Mouse (Mus musculus): ENCODE data around the gene Ncf2. TPM values are rescaled to one million over a fixed set of nuclear protein-coding genes. Genes with fewer than 3 reads are reported as not detected.

Gene Ncf2
- total and polyA plus RNA-seq, 2 experiments from 2014 or later, result 1.8 to 3.7 TPM

GRCm38 (mm10) chr1:152795688-152796255 lies 4.2 kb upstream of the Ncf2 start:
- no peak overlapping the region for H3K9ac ChIP-seq (replicated peaks; ENCODE audit: low read length)
- H3K9me3 ChIP-seq (ENCODE audit: low read length), result no peaks in the 10 kb centered on the region
- ATAC-seq, result no peak
- no peak overlapping the region for H3K27ac ChIP-seq
- no peak for DNase-seq (ENCODE audit: low spot score)
- no peaks in the 10 kb centered on the region for H3K27me3 ChIP-seq (ENCODE audit: insufficient read depth, low read length)
- TF ChIP-seq CTCF (IDR thresholded peaks at IDR 0.05; ENCODE audit: low read depth), result no peak
- WGBS, result 66% methylated on average over 8 of the region's 8 CpGs
- no peaks in the 10 kb centered on the region for H3K36me3 ChIP-seq (ENCODE audit: insufficient read depth, low read length)
- H3K4me3 ChIP-seq (ENCODE audit: low read length), result no peak overlapping the region
- H3K4me1 ChIP-seq (ENCODE audit: insufficient read depth, low read length), result no peaks in the 10 kb centered on the region
- no peak overlapping the region for H3K4me2 ChIP-seq (ENCODE audit: low read depth, low read length)

- H3K27ac ChIP-seq, result no peak overlapping the region
- H3K27me3 ChIP-seq (ENCODE audit: insufficient read depth, low read length), result no peaks in the 10 kb centered on the region
- 82% methylated on average over 8 of the region's 8 CpGs for WGBS
- no peaks in the 10 kb centered on the region for H3K9me3 ChIP-seq (ENCODE audit: low read length)
- no peaks in the 10 kb centered on the region for H3K36me3 ChIP-seq (ENCODE audit: insufficient read depth, low read length)
- H3K4me2 ChIP-seq (ENCODE audit: low read depth, low read length), result no peak overlapping the region
- ATAC-seq (no peak), DNase-seq (ENCODE audit: low spot score) (no peak)
- TF ChIP-seq CTCF (IDR thresholded peaks at IDR 0.05; ENCODE audit: low read depth), result no peak
- no peak overlapping the region for H3K4me3 ChIP-seq (ENCODE audit: low read length)
- H3K4me1 ChIP-seq (ENCODE audit: insufficient read depth, low read length), result no peaks in the 10 kb centered on the region
- H3K9ac ChIP-seq (replicated peaks; ENCODE audit: low read length), result no peak overlapping the region
Measured at GRCm38 (mm10) chr1:152796683-152797263, 3.2 kb upstream of the Ncf2 start.

GRCm38 (mm10) chr1:152798125-152798524 lies 1.9 kb upstream of the Ncf2 start:
- Histone ChIP-seq H3K27ac (no peak overlapping the region), H3K27me3 (ENCODE audit: insufficient read depth, low read length) (no peaks in the 10 kb centered on the region), H3K4me2 (ENCODE audit: low read depth, low read length) (no peak overlapping the region), H3K9ac (replicated peaks; ENCODE audit: low read length) (no peak overlapping the region), H3K4me3 (ENCODE audit: low read length) (no peak overlapping the region), H3K36me3 (ENCODE audit: insufficient read depth, low read length) (no peaks in the 10 kb centered on the region), H3K4me1 (ENCODE audit: insufficient read depth, low read length) (no peaks in the 10 kb centered on the region), H3K9me3 (ENCODE audit: low read length) (no peaks in the 10 kb centered on the region)
- DNase-seq (ENCODE audit: low spot score) (no peak), ATAC-seq (no peak)
- 76% methylated on average over 8 of the region's 9 CpGs for WGBS
- TF ChIP-seq CTCF (IDR thresholded peaks at IDR 0.05; ENCODE audit: low read depth), result no peak

DNA sequence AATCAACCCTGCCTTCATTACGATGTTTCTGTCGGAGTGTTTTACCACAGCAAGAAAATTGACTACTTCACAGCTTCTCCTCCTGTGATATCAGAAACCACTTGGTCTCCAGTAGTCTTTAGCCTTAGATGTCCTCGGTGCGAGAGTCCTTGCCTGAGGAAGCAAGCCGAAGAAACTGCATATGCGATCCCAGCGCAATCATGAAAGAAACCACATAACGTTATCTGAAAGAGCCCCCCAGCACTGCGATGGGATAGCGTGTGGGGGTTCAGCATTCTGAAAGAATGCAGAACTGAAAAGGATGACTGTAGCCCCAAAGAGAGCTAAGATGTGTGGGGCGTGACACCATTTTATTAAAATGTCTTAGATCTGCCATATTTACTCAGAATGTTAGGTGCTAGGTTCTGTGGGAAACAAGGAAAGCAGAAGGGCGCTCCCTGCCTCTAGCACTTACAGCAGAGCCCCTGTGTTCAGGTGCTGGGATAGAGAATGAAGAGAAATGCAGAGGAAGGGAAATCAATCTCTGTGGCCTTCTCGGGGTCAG lies 711 bp downstream of the Ncf2 start:
- no peak overlapping the region for H3K27ac ChIP-seq
- no peak overlapping the region for H3K4me3 ChIP-seq (ENCODE audit: low read length)
- WGBS, result 87% methylated on average over 13 of the region's 13 CpGs
- no peak overlapping the region for H3K4me2 ChIP-seq (ENCODE audit: low read depth, low read length)
- ATAC-seq, result no peak
- H3K9ac ChIP-seq (replicated peaks; ENCODE audit: low read length), result no peak overlapping the region
- no peak for TF ChIP-seq CTCF (IDR thresholded peaks at IDR 0.05; ENCODE audit: low read depth)
- no peak for DNase-seq (ENCODE audit: low spot score)
- H3K4me1 ChIP-seq (ENCODE audit: insufficient read depth, low read length), result no peaks in the 10 kb centered on the region
- H3K27me3 ChIP-seq (ENCODE audit: insufficient read depth, low read length), result no peaks in the 10 kb centered on the region
- H3K36me3 ChIP-seq (ENCODE audit: insufficient read depth, low read length), result no peaks in the 10 kb centered on the region
- H3K9me3 ChIP-seq (ENCODE audit: low read length), result no peaks in the 10 kb centered on the region

DNA sequence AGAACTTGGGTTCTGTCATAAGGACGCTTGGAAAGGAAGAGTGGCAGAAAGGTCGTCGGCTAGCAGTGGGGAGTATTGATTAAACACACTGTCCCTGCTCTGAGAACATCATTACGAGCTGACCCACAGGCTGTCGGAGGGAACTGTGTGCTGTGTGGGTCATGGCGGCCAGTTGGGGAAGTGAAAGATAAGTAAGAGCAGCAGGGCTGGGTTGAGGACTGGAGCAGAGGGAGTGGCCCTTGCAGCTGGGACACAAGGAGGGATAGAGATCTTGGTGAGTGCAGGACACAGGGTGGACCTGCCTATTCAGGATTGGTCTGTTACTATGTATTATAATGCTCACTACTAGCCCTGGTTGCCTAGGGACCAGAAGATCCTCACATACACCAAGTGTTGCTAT lies 4.9 kb downstream of the Ncf2 start:
- ATAC-seq, result no peak
- no peak overlapping the region for H3K4me3 ChIP-seq (ENCODE audit: low read length)

DNA sequence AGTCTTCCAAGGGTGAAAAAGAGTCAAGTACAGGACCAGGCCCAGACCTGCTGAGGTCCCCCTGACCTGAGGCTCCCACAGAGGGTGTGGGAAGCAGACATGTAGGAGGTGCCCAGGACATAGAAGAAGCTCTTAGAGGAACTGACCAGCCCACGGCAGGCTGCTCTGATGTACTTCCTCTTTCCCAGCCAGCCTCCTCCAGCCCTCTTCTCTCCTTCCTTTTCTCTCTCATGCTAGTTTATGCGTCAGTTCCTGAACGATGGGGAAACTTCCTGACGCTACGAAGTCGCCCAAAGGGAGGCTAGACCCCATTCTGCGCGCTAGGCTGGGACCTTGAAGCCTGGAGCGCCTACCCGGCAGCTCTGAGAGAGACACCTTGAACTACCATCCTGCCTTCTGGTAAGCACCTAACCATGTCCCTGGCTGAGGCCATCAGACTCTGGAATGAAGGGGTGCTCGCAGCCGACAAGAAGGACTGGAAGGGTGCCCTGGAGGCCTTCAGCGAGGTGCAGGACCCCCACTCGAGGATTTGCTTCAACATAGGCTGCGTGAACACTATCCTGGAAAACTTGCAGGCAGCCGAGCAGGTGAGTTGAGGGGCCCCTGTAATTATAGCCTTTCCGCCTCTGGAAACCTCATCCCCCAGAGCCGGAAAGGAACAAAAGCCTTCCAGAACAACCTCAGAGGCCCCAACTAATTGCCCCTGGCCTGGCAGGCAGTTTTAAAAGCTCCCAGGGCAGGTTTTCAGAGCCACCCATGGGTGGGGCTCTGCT lies 7.8 kb downstream of the Ncf2 start:
- 80% methylated on average over 18 of the region's 18 CpGs for WGBS
- Histone ChIP-seq H3K4me3 (ENCODE audit: low read length) (no peak overlapping the region), H3K9ac (replicated peaks; ENCODE audit: low read length) (no peak overlapping the region), H3K4me2 (ENCODE audit: low read depth, low read length) (no peak overlapping the region), H3K4me1 (ENCODE audit: insufficient read depth, low read length) (peaks cover 5% of the 10 kb centered on the region; the same call in 1 of the 2 replicates), H3K27me3 (ENCODE audit: insufficient read depth, low read length) (no peaks in the 10 kb centered on the region), H3K27ac (no peak overlapping the region), H3K36me3 (ENCODE audit: insufficient read depth, low read length) (no peaks in the 10 kb centered on the region), H3K9me3 (ENCODE audit: low read length) (no peaks in the 10 kb centered on the region)
- no peak for TF ChIP-seq CTCF (IDR thresholded peaks at IDR 0.05; ENCODE audit: low read depth)
- no peak for ATAC-seq
- no peak for DNase-seq (ENCODE audit: low spot score)

More for the DNA sequence above, 4.9 kb downstream of the Ncf2 start:
- WGBS, result 87% methylated on average over 6 of the region's 6 CpGs
- Histone ChIP-seq H3K9ac (replicated peaks; ENCODE audit: low read length) (no peak overlapping the region), H3K36me3 (ENCODE audit: insufficient read depth, low read length) (no peaks in the 10 kb centered on the region), H3K9me3 (ENCODE audit: low read length) (no peaks in the 10 kb centered on the region), H3K4me2 (ENCODE audit: low read depth, low read length) (no peak overlapping the region), H3K27me3 (ENCODE audit: insufficient read depth, low read length) (no peaks in the 10 kb centered on the region), H3K27ac (no peak overlapping the region), H3K4me1 (ENCODE audit: insufficient read depth, low read length) (peaks cover 4% of the 10 kb centered on the region; the same call in 1 of the 2 replicates)
- DNase-seq (ENCODE audit: low spot score), result no peak
- TF ChIP-seq CTCF (IDR thresholded peaks at IDR 0.05; ENCODE audit: low read depth), result no peak
